Mouse (Mus musculus): Measurements from ENCODE around the gene Fgfr2.

DNA sequence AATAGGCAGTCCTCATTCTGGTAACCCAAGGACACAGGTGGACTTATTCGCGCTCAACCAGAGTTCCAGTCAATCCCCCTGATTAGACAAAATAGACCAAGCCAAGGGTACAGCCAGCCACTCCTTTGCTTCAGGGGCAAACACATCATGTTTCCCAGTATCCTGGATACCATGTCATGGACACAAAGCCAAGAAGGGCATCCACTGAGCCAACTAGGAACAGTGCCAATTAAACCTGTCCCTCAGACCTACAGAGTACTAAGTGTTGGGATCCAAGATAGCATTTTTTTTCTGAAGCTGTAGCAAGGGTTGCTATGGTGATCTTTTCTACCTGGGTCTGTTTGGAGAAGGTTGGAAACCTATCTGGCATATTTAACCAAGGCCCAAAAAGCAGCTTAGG, 929.5 kb downstream of the Fgfr2 start:
- no peak for TF ChIP-seq CTCF (IDR thresholded peaks at IDR 0.05; ENCODE audit: low read depth)
- TF ChIP-seq EP300 (IDR thresholded peaks at IDR 0.05; ENCODE audit: low read depth) = no peak

All from liver, postnatal 0 days (tissue).